Mouse (Mus musculus): ENCODE measurements at regions not wholly inside any gene's neighbourhood (a gene's known extent, or its start where the extent isn't known, plus 50 kb on each side); places are given as distances from the start of the nearest gene placed in this dataset.
A peak's percentile ranks its signal among the peaks of the same experiment; 100 is the strongest.

DNA sequence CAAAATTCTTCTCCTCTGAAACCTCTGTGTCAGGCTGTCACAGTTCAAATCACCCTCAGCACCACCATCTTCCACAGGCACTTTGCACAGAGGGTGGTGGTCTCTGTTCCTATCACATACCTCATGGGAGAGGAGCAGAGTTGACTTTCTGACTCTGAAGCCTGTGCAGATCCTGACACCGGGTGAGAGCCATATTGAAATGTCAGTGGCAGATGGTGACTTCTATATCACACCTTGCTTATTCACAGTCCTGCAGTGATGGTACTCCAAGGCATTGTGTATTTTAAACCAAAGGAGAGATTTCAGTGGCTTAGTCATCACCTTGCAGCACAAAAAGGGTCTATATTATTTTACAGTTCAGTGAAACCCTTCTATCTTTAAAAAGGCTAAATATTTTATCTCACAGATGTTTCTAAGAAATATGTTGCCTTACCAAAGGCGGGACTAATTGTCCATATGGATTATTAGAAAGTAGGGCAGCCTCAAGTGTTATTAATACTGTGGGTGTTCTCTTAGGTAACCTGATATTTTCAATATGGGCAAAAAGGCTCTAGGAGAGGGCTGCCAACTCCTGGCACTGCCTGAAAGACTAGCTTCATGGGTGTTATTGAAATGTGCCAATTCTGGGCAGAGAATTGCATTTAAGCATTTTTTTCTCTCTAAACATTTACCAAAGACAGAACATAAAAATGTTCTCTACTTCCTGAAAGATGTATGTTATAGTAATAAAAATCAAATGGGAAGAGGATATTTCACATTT, 378.1 kb downstream of the Fat4 start:
- Histone ChIP-seq H3K4me1 (no peaks in the 10 kb centered on the region), H3K27me3 (ENCODE audit: insufficient read depth, poor library complexity, severe bottlenecking) (no peaks in the 10 kb centered on the region), H3K4me3 (no peak overlapping the region), H3K9me3 (no peaks in the 10 kb centered on the region), H3K27ac (no peak overlapping the region), H3K36me3 (no peaks in the 10 kb centered on the region)
- 76% methylated on average over 2 of the region's 2 CpGs for WGBS
- DNase-seq (ENCODE audit: low spot score), result no peak

DNA sequence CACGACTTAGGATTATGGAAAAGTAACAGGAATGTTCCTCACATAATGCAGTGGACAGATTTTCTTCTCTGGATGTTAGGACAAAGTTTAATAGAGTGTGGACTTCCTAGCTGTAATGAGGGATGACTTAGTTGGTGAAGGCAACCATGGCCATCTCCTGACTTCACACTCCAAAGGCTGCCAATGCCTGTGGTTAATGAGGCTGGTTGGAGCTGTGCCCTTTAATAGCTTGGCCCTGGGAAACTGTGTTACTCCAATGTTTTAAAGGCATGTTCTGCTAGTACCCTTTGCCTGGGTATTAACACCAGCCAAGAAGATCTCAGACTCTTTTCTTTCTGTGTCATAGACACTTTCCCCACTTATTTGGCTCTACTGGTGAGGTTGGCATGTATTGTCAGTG, 378.9 kb downstream of the Fat4 start:
- Histone ChIP-seq H3K9me3 (no peaks in the 10 kb centered on the region), H3K27ac (no peak overlapping the region), H3K27me3 (ENCODE audit: insufficient read depth, poor library complexity, severe bottlenecking) (no peaks in the 10 kb centered on the region), H3K4me1 (no peaks in the 10 kb centered on the region), H3K4me3 (no peak overlapping the region), H3K36me3 (no peaks in the 10 kb centered on the region)
- WGBS, result 79% methylated on average over 1 of the region's 1 CpGs
- no peak for DNase-seq (ENCODE audit: low spot score)

DNA sequence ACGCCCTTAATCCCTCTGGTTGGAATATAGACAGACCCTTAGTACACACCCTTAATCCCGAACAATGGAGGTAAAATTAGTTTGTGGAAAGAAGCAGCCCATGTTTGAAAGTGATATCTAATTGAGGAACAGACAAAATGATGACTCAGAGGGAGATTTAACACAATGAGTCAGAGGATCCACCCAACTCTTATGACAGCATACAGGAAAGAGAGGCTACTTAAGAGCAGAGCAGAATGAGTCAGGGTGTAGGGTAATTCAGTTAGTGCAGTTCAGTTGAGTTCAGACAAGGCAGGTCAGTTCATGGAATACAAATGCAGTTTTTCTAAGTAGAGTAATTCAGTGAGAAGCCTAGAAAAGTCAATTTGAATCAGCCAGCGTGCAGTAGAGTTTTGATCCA, 382.6 kb downstream of the Fat4 start:
- H3K27ac ChIP-seq, result no peak overlapping the region
- no peak for DNase-seq (ENCODE audit: low spot score)
- 78% methylated on average over 3 of the region's 3 CpGs for WGBS

DNA sequence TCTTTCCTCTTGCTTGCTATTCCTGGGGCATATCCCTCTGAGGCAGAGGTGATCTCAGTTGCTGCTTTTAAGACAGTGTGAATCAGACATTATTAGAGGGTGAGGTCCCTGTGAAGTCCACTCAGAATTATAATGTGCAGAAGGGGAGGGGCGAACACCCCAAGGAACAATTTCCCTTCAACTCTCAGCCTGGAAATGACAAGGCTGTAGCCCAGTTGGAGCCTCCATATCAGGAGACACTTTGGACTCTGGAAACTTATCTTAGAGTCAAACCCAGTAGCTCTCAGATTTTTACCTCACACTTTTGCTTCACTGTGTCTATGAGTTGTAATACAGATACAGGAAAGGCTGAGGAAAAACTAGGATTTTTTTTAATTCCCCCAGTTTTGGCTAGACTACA, 385.9 kb downstream of the Fat4 start:
- Histone ChIP-seq H3K27ac (no peak overlapping the region; the same call in 1 of the 2 replicates), H3K4me3 (no peak overlapping the region), H3K27me3 (ENCODE audit: insufficient read depth, poor library complexity, severe bottlenecking) (no peaks in the 10 kb centered on the region), H3K36me3 (no peaks in the 10 kb centered on the region), H3K4me1 (peaks cover 3% of the 10 kb centered on the region; the same call in 1 of the 2 replicates), H3K9me3 (no peaks in the 10 kb centered on the region)
- WGBS, result 65% methylated on average over 1 of the region's 1 CpGs
- DNase-seq (ENCODE audit: low spot score), result no peak

More for the DNA sequence above, 382.6 kb downstream of the Fat4 start:
- H3K27me3 ChIP-seq (ENCODE audit: insufficient read depth, poor library complexity, severe bottlenecking), result no peaks in the 10 kb centered on the region
- no peaks in the 10 kb centered on the region for H3K36me3 ChIP-seq
- no peaks in the 10 kb centered on the region for H3K9me3 ChIP-seq
- no peak overlapping the region for H3K4me3 ChIP-seq
- H3K4me1 ChIP-seq, result peaks cover 3% of the 10 kb centered on the region; the same call in 1 of the 2 replicates

DNA sequence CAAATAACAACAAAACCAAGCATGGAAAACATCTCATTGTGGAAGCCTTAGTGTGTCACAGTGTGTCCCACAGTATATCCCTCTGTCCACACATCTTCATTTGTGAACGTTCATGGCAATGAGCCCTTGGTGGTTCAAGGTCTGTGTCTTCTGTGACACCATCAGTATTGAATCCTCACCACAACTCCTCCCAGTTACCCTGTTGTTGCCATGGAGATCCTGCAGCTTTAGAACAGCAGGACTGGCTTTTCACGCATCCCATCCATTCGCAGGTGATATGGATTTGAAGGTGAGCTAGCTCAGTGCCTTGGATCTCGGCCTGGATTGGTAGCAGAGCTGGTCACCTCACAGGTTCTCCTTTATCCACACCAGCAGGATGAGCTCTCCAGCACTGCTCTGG, 390.2 kb downstream of the Fat4 start:
- Histone ChIP-seq H3K36me3 (no peaks in the 10 kb centered on the region), H3K4me3 (no peak overlapping the region), H3K27ac (no peak overlapping the region), H3K9me3 (no peaks in the 10 kb centered on the region), H3K27me3 (ENCODE audit: insufficient read depth, poor library complexity, severe bottlenecking) (no peaks in the 10 kb centered on the region), H3K4me1 (peaks cover 3% of the 10 kb centered on the region; the same call in 1 of the 2 replicates)
- WGBS, result 78% methylated on average over 4 of the region's 4 CpGs
- no peak for DNase-seq (ENCODE audit: low spot score)

DNA sequence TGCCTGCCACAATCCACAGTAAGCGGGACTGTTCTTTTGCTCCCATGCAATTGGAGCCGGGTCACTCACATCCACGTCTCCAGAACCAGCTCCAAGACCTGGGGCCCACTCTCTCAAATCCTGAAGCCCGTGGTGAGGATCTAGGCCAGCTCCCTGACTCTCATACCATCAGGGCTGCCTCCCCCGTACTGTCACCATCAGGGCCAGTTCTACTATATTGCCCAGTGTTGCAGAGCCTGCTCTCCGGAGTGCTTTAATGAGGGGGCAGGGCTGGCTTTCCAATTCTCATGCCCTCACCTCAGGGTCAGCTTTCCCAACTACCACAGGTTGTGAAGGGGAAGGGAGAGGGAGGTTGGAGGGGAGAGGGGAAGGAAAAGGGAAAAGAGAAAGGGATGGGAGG, 390.6 kb downstream of the Fat4 start:
- no peaks in the 10 kb centered on the region for H3K9me3 ChIP-seq
- WGBS, result 78% methylated on average over 6 of the region's 6 CpGs

DNA sequence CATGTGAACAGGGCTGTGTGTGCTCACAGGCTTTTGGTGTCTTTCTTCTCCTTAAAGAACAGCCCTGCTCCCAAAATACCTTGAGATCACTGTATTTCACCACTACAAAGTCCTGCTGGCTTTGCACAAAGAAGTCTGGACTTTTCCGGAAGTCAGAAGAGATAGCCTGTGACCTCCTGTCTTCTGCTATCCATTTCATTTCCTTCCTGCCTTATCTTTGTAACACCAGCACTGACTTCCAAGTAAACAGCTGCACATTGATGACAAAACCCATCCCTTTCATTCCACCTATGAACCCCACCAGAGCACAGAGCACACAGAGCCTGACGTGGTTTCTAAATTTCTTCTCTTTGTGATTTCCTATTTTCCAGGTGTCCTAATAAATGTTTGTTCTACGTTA, 408.5 kb downstream of the Fat4 start:
- WGBS, result 54% methylated on average over 3 of the region's 3 CpGs
- H3K4me1 ChIP-seq, result 0 out of 2 replicates have a peak, but pooled peaks cover 7% of the 10 kb centered on the region
- DNase-seq (ENCODE audit: low spot score), result no peak
- no peaks in the 10 kb centered on the region for H3K9me3 ChIP-seq
- H3K27ac ChIP-seq, result no peak overlapping the region
- H3K27me3 ChIP-seq (ENCODE audit: insufficient read depth, poor library complexity, severe bottlenecking), result no peaks in the 10 kb centered on the region
- H3K36me3 ChIP-seq, result no peaks in the 10 kb centered on the region
- H3K4me3 ChIP-seq, result no peak overlapping the region

More for the DNA sequence above, 390.6 kb downstream of the Fat4 start:
- Histone ChIP-seq H3K27me3 (ENCODE audit: insufficient read depth, poor library complexity, severe bottlenecking) (no peaks in the 10 kb centered on the region), H3K4me3 (no peak overlapping the region), H3K27ac (no peak overlapping the region), H3K4me1 (peaks cover 3% of the 10 kb centered on the region; the same call in 1 of the 2 replicates), H3K36me3 (no peaks in the 10 kb centered on the region)
- DNase-seq (ENCODE audit: low spot score), result no peak

DNA sequence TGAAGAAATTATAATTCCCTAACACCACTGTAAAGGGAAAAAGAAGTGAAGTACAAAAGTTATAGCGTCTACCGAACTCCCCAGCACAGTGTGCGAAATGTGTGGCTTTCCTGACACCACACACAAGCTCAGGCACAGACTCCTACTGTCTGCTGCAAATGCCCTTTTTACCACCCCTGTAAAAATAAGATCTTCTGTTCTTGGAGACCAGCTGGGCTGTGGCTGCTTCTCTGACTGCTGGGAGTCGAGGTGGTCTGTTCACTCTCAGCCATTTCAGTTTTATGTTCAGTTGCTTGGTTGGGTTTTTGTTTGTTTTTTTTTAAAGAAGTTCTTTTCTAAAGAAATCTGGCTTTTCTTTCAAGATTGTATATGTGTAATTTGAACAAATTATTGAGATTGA, 409.5 kb downstream of the Fat4 start:
- no peaks in the 10 kb centered on the region for H3K36me3 ChIP-seq
- no peak for DNase-seq (ENCODE audit: low spot score)
- H3K4me3 ChIP-seq, result no peak overlapping the region
- H3K27ac ChIP-seq, result 0 out of 2 replicates have a peak overlapping the region, but pooled peaks have one; percentile 13
- 80% methylated on average over 4 of the region's 4 CpGs for WGBS
- H3K4me1 ChIP-seq, result 0 out of 2 replicates have a peak, but pooled peaks cover 7% of the 10 kb centered on the region
- H3K9me3 ChIP-seq, result no peaks in the 10 kb centered on the region
- no peaks in the 10 kb centered on the region for H3K27me3 ChIP-seq (ENCODE audit: insufficient read depth, poor library complexity, severe bottlenecking)

DNA sequence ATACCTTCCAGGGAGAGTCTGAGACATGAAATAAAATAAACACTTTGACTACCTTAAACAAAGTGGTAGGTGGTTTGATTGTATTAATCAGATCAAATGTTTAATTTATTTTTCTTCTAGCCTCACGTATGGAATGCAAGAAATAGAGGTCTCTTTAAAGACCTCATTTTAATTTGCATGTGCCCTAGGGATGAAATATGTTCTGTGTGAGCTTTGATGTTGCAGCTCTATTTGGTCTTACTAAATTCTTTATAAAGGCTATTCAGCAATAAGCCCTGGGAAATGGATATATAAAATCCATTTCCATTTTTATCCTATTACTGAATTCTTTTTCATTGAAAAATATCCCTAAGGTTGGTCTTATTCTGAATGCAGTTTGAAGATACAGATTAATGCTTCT, 422.7 kb downstream of the Fat4 start:
- no peak overlapping the region for H3K27ac ChIP-seq
- no peaks in the 10 kb centered on the region for H3K9me3 ChIP-seq
- H3K4me1 ChIP-seq, result no peaks in the 10 kb centered on the region
- no peaks in the 10 kb centered on the region for H3K36me3 ChIP-seq
- no peak overlapping the region for H3K4me3 ChIP-seq
- 87% methylated on average over 1 of the region's 1 CpGs for WGBS
- H3K27me3 ChIP-seq (ENCODE audit: insufficient read depth, poor library complexity, severe bottlenecking), result no peaks in the 10 kb centered on the region
- DNase-seq (ENCODE audit: low spot score), result no peak

DNA sequence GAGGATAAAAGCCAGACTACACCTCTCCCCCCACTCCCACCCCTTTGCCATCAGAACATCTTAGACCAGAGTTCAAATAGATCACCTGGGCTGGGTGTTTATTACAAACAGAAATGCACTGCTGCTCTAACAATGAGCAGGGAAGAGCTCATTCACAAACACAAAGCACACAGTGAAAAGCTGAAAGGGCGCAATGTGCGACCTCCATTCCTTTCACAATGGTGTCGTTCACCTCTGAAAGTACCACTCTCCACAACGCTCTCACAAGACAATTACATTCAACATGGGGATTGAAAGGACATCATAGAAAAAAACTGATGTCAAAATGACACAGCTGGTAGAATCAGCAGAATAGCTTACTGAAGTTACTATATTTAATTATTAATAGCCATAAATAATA, 426.8 kb downstream of the Fat4 start:
- Histone ChIP-seq H3K36me3 (no peaks in the 10 kb centered on the region), H3K27me3 (ENCODE audit: insufficient read depth, poor library complexity, severe bottlenecking) (no peaks in the 10 kb centered on the region), H3K4me3 (no peak overlapping the region), H3K9me3 (no peaks in the 10 kb centered on the region), H3K27ac (no peak overlapping the region), H3K4me1 (no peaks in the 10 kb centered on the region)
- no peak for DNase-seq (ENCODE audit: low spot score)
- WGBS, result 89% methylated on average over 4 of the region's 4 CpGs

DNA sequence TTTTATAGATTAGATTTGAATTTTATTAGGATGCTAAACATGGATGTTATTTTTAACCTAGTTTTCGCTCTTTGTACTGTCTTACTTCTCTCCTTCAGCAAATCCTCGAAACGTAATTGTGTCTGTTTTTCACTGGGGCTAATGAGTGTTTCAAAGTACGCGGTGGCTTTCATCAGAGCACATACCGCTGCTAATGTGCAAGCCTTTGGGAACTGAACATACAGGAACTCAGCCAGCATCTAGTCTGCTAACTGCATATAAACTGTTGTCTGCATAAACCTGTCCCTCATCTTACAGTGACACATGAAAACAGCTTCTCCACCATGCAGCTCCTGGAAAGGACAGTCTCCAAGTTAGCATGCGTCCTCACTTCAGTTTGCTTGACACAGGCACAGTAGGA, 434.1 kb downstream of the Fat4 start:
- Histone ChIP-seq H3K9me3 (no peaks in the 10 kb centered on the region), H3K36me3 (no peaks in the 10 kb centered on the region), H3K4me3 (no peak overlapping the region), H3K27ac (peak overlapping the region; percentile 59), H3K4me1 (peaks cover 20% of the 10 kb centered on the region), H3K27me3 (ENCODE audit: insufficient read depth, poor library complexity, severe bottlenecking) (no peaks in the 10 kb centered on the region)
- WGBS, result 66% methylated on average over 7 of the region's 7 CpGs
- DNase-seq (ENCODE audit: low spot score), result no peak

DNA sequence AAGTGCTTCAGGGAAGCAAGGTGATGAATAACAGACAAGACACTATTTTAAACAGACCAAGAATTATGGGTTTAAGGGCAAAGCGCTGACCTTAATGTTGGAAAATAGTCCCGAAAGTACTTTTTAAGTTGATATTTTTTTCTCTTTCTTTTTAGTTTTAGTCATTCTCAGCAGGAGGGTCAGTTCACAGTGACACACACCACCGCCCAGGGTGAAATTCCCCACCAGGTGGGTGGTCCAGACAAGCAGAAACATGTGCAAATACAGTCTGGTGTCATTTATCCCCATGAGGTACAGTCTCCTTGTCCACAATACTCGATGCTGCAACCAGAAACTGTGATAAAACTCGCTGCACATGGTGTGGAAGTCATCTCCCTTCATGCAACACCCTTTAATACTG, 435.5 kb downstream of the Fat4 start:
- DNase-seq (ENCODE audit: low spot score), result no peak
- 68% methylated on average over 5 of the region's 5 CpGs for WGBS
- Histone ChIP-seq H3K36me3 (no peaks in the 10 kb centered on the region), H3K27me3 (ENCODE audit: insufficient read depth, poor library complexity, severe bottlenecking) (no peaks in the 10 kb centered on the region), H3K9me3 (no peaks in the 10 kb centered on the region), H3K4me1 (peaks cover 20% of the 10 kb centered on the region), H3K27ac (0 out of 2 replicates have a peak overlapping the region, but pooled peaks have one; percentile 8), H3K4me3 (no peak overlapping the region)

DNA sequence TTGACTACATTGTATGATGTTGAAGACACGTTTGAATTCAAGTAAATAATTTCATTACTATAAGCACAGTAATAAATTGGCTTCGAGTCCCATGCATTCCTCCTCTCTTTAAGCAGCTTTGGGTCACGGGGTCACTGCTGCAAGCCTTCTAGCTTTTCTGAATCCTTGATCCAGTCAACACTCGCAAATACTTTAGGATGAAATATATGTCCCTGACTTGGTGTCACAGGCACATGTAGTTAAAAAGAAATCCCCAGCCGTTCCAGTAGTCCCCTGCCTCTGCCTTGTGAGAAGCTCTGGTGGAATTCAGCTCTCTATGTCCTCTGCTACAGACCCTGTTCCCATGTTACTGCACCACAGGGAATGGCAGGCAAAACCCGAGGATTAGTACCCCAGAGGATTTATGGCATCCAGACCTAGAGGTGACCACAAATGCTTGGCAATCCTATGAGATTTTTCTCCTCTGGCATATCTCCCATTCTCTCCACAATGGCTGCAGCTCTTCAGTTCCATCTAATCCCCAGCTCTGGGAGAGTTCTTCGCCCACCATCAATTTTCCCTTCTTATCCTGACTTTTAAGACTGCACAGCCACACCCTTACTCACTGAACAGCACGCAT, 449.0 kb downstream of the Fat4 start:
- DNase-seq (ENCODE audit: low spot score), result no peak
- H3K4me3 ChIP-seq, result no peak overlapping the region
- no peaks in the 10 kb centered on the region for H3K9me3 ChIP-seq
- H3K27ac ChIP-seq, result no peak overlapping the region
- 63% methylated on average over 8 of the region's 8 CpGs for WGBS
- no peaks in the 10 kb centered on the region for H3K4me1 ChIP-seq
- no peaks in the 10 kb centered on the region for H3K27me3 ChIP-seq (ENCODE audit: insufficient read depth, poor library complexity, severe bottlenecking)
- H3K36me3 ChIP-seq, result no peaks in the 10 kb centered on the region

Measured in heart, embryonic 10.5 days (tissue).